Mouse (Mus musculus) kidney, embryonic 15.5 days (tissue): ENCODE data around the gene Adig. TPM values are rescaled to one million over a fixed set of nuclear protein-coding genes. Genes with fewer than 3 reads are reported as not detected.

ENCODE experiments used
- ATAC-seq: fragments of 200-750 bp; cut with Nextera tagmentation; replicated peaks from 2 replicates; pipeline ENCODE4 v1.8.0; 2017; ENCODE audit warnings: moderate TSS enrichment; ENCODE audit not compliant: low FRiP score
- H3K27ac ChIP-seq: fragments of 300-500 bp; sonication (generic); 2 replicates; pipeline ENCODE4 v1.5.1; 2015; ENCODE audit warnings: mild to moderate bottlenecking, inconsistent platforms
- H3K27me3 ChIP-seq: fragments of 300-500 bp; sonication (generic); 2 replicates; pipeline ENCODE4 v1.6.1; 2015; ENCODE audit warnings: inconsistent platforms
- H3K36me3 ChIP-seq: fragments of 300-500 bp; sonication (generic); 2 replicates; pipeline ENCODE4 v1.6.1; 2015; ENCODE audit warnings: inconsistent platforms
- H3K4me1 ChIP-seq: fragments of 300-500 bp; sonication (generic); 2 replicates; pipeline ENCODE4 v1.6.1; 2015; ENCODE audit warnings: inconsistent platforms
- H3K4me2 ChIP-seq: fragments of 300-500 bp; sonication (generic); 2 replicates; pipeline ENCODE4 v1.6.1; 2015; ENCODE audit warnings: moderate library complexity, mild to moderate bottlenecking, inconsistent platforms
- H3K4me3 ChIP-seq: fragments of 300-500 bp; sonication (generic); replicated peaks from 2 replicates; pipeline ENCODE4 v1.5.1; 2015; ENCODE audit warnings: mild to moderate bottlenecking, inconsistent platforms
- H3K9ac ChIP-seq: fragments of 300-500 bp; sonication (generic); 2 replicates; pipeline ENCODE4 v1.6.1; 2015; ENCODE audit warnings: mild to moderate bottlenecking, inconsistent platforms
- H3K9me3 ChIP-seq: fragments of 300-500 bp; sonication (generic); replicated peaks from 2 replicates; pipeline ENCODE4 v1.6.1; 2016; ENCODE audit warnings: inconsistent platforms
- WGBS: fragments of 180-500 bp; shearing (Covaris S2); methylation state at CpG from one replicate; pipeline ENCODE4 v1.1.7; 2015; ENCODE audit warnings: mixed read lengths; 5-methylcytosine and 5-hydroxymethylcytosine counted together
- polyA plus RNA-seq: library from polyadenylated mRNA; unstranded; fragments of >200 nt; fragmentation: Nextera tagmentation; extraction: Ambion mirVana; gene quantifications from 2 replicates; pipeline ENCODE4 v1.2.1, GENCODE M21; 2015

Adig gene
- polyA plus RNA-seq, 1 experiment from 2014 or later = not detected

DNA sequence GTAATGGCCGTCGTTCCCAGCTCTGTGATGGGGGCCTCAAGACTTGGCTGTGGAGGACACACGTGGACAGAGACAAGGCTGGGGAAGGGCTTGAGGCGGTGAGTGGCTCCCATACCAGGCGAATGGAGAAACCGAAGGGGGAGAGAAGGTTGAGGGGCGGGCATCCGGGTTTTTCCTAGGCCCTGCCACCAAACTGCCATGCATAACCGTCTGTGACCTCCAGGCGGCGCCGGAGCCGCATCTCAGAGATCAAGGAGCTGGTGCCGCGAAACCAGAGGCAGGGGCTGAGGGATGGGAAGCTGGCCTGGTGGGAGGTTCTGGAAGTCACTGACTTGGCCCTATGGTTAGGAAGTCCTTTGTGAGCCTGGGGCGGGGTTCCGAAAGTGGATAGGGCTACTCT lies 44.3 kb downstream of the Adig start:
- no peak overlapping the region for H3K4me3 ChIP-seq
- peak overlapping the region; percentile 52 for H3K4me2 ChIP-seq
- peaks cover 4% of the 10 kb centered on the region for H3K4me1 ChIP-seq
- no peak overlapping the region for H3K9ac ChIP-seq
- no peak overlapping the region for H3K27ac ChIP-seq
- no peaks in the 10 kb centered on the region for H3K9me3 ChIP-seq
- peak; percentile 57 for ATAC-seq
- peaks cover 34% of the 10 kb centered on the region for H3K27me3 ChIP-seq
- WGBS = under 1% methylated on average over 17 of the region's 17 CpGs
- no peaks in the 10 kb centered on the region for H3K36me3 ChIP-seq

DNA sequence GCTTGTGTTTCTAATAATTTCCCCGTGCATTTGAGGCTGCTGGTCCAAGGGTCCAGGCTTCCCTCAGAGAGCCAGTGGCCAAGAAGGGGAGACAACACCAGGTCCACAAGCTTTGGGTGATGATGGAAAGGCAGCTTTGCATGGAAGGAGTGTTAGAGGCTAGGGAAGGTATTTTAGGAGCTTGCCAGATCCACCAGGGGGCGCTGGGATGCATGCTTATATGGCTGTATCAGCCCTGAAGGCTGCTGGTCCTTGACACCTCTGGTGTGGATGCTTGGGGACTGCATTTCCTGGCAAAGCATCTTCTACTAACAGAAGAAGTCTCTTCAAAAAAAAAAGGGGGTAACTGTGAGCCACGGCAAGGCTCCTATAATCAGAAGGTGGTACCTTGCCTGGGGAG lies 47.7 kb downstream of the Adig start:
- WGBS = 5% methylated on average over 3 of the region's 3 CpGs
- 0 out of 2 replicates have a peak, but pooled peaks have one; percentile 43 for ATAC-seq

GRCm38 (mm10) chr2:158554366-158554765 lies 52.0 kb downstream of the Adig start:
- WGBS = 11% methylated on average over 10 of the region's 10 CpGs
- Histone ChIP-seq H3K36me3 (no peaks in the 10 kb centered on the region), H3K4me1 (peaks cover 22% of the 10 kb centered on the region), H3K4me2 (no peak overlapping the region), H3K27me3 (peaks cover 59% of the 10 kb centered on the region), H3K4me3 (no peak overlapping the region), H3K9me3 (no peaks in the 10 kb centered on the region), H3K9ac (no peak overlapping the region), H3K27ac (no peak overlapping the region)
- no peak for ATAC-seq

More for the DNA sequence above, 47.7 kb downstream of the Adig start:
- Histone ChIP-seq H3K36me3 (no peaks in the 10 kb centered on the region), H3K4me1 (peaks cover 12% of the 10 kb centered on the region), H3K4me2 (no peak overlapping the region), H3K9ac (no peak overlapping the region), H3K9me3 (no peaks in the 10 kb centered on the region), H3K27ac (no peak overlapping the region), H3K4me3 (no peak overlapping the region), H3K27me3 (peaks cover 58% of the 10 kb centered on the region)

GRCm38 (mm10) chr2:158555252-158555651 lies 52.8 kb downstream of the Adig start:
- Histone ChIP-seq H3K27ac (no peak overlapping the region), H3K4me3 (peak overlapping the region; percentile 25; the same call in 1 of the 2 replicates), H3K9me3 (no peaks in the 10 kb centered on the region), H3K9ac (no peak overlapping the region), H3K27me3 (peaks cover 52% of the 10 kb centered on the region), H3K4me2 (peak overlapping the region; percentile 55), H3K4me1 (peaks cover 22% of the 10 kb centered on the region), H3K36me3 (no peaks in the 10 kb centered on the region)
- 0% methylated on average over 7 of the region's 7 CpGs for WGBS
- ATAC-seq = 0 out of 2 replicates have a peak, but pooled peaks have one; percentile 33

GRCm38 (mm10) chr2:158555812-158556211 lies 53.4 kb downstream of the Adig start:
- Histone ChIP-seq H3K4me1 (peaks cover 23% of the 10 kb centered on the region), H3K4me3 (peak overlapping the region; percentile 25), H3K27me3 (peaks cover 46% of the 10 kb centered on the region), H3K27ac (no peak overlapping the region), H3K36me3 (no peaks in the 10 kb centered on the region), H3K9ac (no peak overlapping the region), H3K9me3 (no peaks in the 10 kb centered on the region), H3K4me2 (peak overlapping the region; percentile 55)
- 0 out of 2 replicates have a peak, but pooled peaks have one; percentile 16 for ATAC-seq
- under 1% methylated on average over 8 of the region's 8 CpGs for WGBS

DNA sequence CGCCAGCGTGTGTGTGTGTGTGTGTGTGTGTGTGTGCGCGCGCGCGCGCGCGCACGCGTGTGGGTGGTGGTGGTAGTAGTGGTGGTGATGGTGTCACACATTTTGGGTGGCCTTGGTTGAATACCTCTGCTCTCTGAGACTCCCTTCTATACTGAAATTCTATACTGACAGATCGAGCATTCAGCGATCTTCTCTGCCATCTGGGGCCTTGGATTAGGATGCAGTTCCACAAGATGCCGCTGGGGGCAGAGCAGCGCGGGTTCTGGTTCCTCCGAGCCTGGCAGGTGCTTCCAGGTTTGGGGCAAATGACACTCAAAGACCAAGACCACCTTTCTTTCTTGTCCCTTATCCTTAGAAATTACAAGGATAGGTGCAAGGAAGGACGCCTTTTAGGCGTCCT lies 53.8 kb downstream of the Adig start:
- H3K4me3 ChIP-seq = peak overlapping the region; percentile 25
- H3K27me3 ChIP-seq = peaks cover 42% of the 10 kb centered on the region
- H3K36me3 ChIP-seq = no peaks in the 10 kb centered on the region
- peak overlapping the region; percentile 55 for H3K4me2 ChIP-seq
- H3K9me3 ChIP-seq = no peaks in the 10 kb centered on the region
- WGBS = under 1% methylated on average over 20 of the region's 20 CpGs
- peaks cover 27% of the 10 kb centered on the region for H3K4me1 ChIP-seq
- no peak overlapping the region for H3K27ac ChIP-seq
- no peak overlapping the region for H3K9ac ChIP-seq
- ATAC-seq = no peak

DNA sequence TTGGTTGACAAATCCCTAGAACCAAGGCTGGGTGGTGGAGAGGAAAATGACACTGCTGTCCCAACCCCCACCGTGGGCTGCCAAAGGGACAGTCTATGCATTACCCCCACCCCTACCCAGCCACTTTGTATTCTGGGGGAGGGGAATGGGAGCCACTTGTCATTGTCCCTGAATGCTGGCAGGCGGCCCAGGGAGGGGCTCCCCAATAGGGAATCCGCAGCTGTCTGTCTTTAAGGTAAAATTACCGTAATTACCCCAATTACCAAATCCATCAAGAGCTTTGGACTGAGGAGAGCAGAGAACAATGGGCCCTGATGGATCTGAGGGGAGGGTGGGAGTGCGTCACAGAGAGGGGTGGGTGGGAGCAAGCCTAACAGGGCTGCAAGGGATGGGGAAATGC lies 54.3 kb downstream of the Adig start:
- Histone ChIP-seq H3K4me3 (no peak overlapping the region), H3K4me1 (peaks cover 32% of the 10 kb centered on the region), H3K4me2 (no peak overlapping the region), H3K9me3 (no peaks in the 10 kb centered on the region), H3K27ac (no peak overlapping the region), H3K27me3 (peaks cover 37% of the 10 kb centered on the region), H3K9ac (no peak overlapping the region), H3K36me3 (no peaks in the 10 kb centered on the region)
- ATAC-seq = no peak
- WGBS = 4% methylated on average over 5 of the region's 5 CpGs

Other genes with a start within 250 kb of the Adig start
- 0.08 and 0.17 TPM in 2 replicates for gene Bpi, start 244.5 kb upstream of the Adig start, polyA plus RNA-seq
- 24.7 and 27.2 TPM in 2 replicates for gene Lbp, start 196.1 kb upstream of the Adig start, polyA plus RNA-seq
- 4.9 and 8.0 TPM in 2 replicates for gene Snhg11, start 127.0 kb upstream of the Adig start, polyA plus RNA-seq
- gene Ralgapb, start 92.8 kb upstream of the Adig start, polyA plus RNA-seq = 15.5 and 16.2 TPM in 2 replicates
- gene Arhgap40, start 10.2 kb downstream of the Adig start, polyA plus RNA-seq = 0.27 and 0.41 TPM in 2 replicates
- gene Slc32a1, start 108.2 kb downstream of the Adig start, polyA plus RNA-seq = 0.12 and 0.14 TPM in 2 replicates
- gene Actr5, start 122.3 kb downstream of the Adig start, polyA plus RNA-seq = 10.9 and 12.3 TPM in 2 replicates
- gene Ppp1r16b, start 162.8 kb downstream of the Adig start, polyA plus RNA-seq = 14.9 and 15.3 TPM in 2 replicates